Mouse (Mus musculus): ENCODE results near the gene Cd300e.
"Not testable (repeated sequence)": the region's sequence is repeated elsewhere in the genome, so short reads cannot be mapped to it uniquely, and the experiment has no call there.

DNA sequence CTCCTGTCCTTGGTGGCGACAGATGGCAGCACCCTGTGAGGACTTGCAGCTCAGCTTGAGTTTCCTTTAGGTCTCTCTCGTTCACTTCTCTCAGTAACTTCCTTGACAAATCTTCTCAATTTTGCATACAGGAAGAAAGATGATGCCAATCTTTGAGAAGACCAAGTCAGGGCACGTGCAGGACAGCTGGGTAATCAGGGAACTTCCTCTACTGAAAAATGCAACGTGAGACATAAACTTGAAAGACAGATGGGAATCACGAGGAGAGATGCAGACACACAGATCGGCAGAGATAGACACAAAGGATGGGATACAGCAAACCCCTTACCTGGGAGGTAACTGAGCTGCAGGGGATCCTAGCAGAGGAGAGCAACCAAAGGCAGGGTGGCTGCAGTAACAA is 24.3 kb downstream of the Cd300e start, which contains the start of gene Cd300ld5:
- not testable (repeated sequence) for TF ChIP-seq CTCF (IDR thresholded peaks at IDR 0.05; ENCODE audit: low read depth); EP300 (optimal IDR thresholded peaks at IDR 0.05)

Data from stomach, postnatal 0 days (tissue).